Mouse (Mus musculus) megakaryocyte-erythroid progenitor cell, adult 5-6 weeks (primary cell): ENCODE measurements around the gene Fgd3. TPM values are rescaled to one million over a fixed set of nuclear protein-coding genes. Genes with fewer than 3 reads are reported as not detected.

Experiments
- ATAC-seq: replicated peaks from 2 replicates; pipeline ENCODE4 v1.8.0; 2016; ENCODE audit warnings: mild to moderate bottlenecking, inconsistent platforms; ENCODE audit not compliant: severe bottlenecking, poor library complexity, low FRiP score, low TSS enrichment
- total RNA-seq, 2 experiments: library from RNA; stranded (forward) in 1 of 2; stranded (reverse) in 1 of 2; fragments of 200-1000, 215-1000 nt in 1 of 2; fragments of >200 nt in 1 of 2; fragmentation: Nextera tagmentation in 1 of 2; gene quantifications; 2 replicates each; pipeline ENCODE4 v1.2.3; 2014 to 2017

Fgd3 gene
- total RNA-seq, 2 experiments from 2014 or later, result 4.5 to 4.6 TPM

DNA sequence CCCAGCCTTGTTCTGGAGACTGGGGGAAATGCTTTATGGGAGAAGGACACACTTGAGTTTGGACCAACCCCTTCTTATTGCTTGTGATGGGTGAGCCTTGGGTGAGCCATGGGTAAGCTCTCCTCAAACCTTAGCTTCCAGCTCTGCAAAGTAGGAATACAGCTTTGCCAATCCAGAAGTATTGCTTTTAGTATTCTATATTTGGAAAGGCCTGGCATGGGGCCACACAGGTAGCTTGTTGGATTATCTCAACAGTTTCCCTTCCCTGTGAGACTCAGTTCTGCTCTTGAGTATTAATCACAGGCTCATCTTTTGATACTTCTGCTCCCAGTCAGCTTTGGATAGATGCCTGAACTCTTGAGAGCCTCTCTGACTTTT is 22.6 kb upstream of the Fgd3 start:
- ATAC-seq, result no peak

DNA sequence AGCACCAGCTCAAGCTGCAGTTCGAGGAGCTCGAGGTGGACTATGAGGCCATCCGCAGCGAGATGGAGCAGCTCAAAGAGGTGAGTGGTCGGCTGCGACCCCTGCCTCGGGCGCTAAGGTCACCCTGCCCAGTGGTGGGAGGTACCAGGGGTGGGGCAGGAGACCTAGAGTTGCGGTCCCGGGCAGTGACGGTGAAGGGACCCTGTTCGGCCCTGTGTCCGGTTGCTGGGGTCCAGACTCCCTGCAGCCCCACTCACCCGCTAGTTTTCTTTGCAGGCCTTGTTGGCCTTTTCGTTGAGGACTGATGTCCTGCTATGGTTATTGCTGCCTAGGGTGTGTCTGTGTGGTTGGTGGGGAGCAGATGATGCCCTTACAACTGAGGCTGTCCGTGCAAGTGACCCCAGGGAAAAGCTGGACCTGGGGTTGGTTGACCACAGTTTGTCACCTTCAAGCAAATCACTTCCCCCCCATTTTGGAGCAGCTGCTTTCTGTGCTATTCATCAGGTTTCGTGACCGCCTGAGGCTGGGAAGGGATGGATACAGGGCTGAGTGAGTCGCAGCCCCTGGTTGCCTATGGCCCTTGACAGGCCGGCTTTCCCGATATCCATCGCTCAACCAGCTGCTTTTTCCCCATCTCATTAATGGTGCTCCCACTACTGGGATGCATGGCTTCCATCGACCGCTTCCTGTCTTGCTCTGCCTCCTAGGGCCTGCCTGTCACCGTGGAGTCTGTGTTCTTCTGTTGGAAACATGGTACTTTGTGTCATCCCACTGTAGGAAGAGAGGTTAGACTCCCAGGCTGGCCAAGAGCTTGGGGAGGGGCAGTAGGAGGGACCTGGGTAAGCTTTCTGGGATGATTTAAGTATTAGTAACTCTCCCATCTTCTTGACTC is 22.0 kb upstream of the Fgd3 start:
- ATAC-seq, result no peak

DNA sequence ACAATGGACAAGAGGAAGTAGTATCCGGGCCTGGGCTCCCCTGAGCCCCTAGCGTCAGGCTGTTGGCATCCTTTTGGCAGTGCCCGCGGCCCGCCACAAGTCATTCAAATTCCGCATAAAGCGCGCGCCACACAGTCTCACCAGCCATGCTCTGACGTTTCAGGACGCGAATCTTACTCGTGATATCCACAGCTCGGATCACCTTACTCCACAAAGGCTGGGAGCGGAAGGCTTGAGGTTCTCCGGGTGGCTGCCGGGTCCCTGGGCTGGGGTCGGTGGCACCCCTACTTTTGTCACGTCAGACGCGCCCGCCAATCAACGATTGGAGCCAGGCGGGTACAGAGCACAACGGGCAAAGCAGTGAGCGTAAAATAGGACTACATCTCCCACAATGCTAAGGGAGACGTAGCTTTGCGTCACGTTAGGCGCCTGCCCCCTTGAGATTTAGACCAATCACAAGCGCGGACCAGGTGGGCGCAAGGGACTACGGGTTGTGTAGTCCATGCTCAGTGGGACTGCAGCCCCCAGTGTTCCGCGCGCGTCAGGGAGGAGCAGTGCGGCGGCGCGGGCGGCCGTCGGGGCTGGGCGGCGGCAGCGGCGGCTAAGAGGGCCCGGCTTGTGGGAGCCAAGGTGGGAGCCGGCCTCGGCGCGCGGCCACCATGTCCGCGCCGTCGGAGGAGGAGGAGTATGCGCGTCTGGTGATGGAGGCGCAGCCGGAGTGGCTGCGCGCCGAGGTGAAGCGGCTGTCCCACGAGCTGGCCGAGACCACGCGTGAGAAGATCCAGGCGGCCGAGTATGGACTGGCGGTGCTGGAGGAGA is 21.1 kb upstream of the Fgd3 start, which contains the start of gene Bicd2:
Gene Bicd2, plus strand, starts transcription at position 574 of the 819 bp plus-strand sequence.
- ATAC-seq, result peak; percentile 89

DNA sequence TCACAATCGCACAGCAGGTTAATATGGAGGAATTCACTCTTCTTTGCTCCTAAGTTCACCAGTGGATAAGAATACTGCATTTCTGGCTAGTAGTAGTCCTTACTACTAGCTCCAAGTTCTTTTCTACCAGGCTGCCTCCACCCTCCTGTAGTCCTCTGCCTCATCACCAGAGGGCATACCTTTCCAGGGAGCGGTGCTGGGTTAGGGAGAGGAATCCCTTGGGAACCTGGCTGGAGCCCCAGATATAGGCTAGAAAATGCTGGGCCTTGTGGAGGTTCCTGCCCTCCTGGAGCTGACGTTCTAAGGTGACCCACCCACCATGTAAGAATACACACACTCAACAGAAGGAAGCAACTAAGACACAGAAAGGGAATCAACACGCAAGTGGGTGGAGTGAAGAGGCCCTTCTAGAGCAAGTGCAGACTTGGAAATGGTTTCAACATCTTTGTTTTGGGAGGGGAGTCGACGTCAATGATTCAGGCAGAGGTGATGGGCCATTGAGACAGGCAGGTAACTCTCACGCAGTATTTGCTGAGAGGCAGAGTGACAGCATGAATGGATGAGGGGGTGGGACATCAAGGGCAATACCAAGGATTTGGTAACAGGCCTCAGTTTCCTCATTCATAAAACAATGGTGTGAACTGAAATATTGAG is 18.9 kb upstream of the Fgd3 start:
- no peak for ATAC-seq

DNA sequence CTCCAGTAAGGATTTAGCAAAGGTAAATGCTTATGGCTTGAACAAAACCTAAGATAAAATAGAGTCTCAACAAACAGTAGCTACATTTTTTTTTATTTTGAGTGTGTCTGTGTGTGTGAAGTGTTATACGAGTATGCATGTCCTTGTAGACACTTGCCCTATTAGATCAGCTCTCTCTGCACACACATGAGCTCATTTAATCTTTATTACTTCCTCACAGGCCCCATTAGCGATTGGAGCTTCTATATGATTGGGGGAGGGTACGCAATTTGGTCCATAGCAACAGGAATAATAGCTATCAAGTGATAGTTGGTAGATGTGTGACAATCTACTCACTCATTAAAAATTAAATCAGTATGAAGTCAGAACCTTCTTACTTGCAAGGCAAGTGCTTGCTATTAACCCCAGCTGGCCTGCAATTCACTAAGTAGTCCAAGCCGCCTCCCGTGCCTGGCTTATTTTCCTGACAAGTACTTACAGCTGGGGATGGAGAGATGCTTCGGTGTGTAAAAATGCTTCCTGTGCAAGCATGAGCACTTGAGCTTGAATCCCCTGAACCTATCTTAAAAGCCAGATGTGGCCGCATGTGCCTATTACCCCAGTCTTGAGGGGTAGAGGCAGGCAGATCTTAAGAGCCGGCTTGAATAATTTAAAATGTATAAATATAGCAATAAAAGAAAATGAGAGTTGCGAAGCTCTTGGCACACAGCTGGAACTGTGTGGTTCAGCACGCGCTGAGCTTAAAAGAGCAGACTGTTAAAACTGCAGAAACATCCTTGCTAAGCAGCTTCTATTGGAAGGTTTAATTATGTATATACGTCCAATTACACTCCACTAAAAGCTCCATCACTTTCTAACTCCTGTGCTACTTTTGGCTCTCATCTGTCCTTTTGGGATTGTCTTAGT is 15.2 kb upstream of the Fgd3 start:
- no peak for ATAC-seq

DNA sequence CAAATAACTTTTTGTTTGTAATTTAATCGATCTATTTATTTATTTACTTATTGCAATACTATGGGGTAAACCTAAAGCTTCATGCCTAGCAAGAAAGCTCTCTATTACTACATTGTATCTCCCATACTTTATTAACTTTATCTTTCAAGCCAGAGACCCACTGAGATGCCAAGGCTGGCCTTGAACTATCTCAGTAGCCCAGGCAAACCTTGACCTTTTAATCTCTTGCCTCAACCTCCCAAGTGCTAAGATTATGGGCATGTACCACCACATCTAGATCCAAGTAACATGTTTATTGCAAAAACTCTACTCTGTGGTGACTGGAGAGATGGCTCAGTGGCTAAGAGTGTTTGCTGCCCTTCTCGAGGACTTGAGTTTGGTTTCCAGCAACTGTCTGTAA is 13.1 kb upstream of the Fgd3 start:
- ATAC-seq, result peak; percentile 90

DNA sequence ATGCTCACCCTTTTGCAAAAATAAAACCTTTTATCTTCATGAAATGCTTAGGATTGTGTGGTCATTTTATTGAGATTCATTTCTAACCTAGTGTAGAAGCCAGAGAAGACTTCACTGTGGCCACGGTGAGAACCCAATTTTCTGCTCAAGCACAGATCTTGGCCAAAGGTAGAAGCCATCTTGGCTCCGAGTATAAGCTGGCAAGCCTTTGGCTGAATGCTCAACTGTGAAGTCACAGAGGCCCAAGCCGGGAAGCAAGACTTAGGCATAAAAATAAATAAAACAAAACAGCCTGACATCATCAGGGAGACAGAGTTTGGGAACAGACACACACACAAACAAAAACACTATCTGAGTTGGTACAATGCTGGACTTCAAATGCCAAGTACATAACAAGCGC is 8.0 kb upstream of the Fgd3 start:
- ATAC-seq, result no peak

DNA sequence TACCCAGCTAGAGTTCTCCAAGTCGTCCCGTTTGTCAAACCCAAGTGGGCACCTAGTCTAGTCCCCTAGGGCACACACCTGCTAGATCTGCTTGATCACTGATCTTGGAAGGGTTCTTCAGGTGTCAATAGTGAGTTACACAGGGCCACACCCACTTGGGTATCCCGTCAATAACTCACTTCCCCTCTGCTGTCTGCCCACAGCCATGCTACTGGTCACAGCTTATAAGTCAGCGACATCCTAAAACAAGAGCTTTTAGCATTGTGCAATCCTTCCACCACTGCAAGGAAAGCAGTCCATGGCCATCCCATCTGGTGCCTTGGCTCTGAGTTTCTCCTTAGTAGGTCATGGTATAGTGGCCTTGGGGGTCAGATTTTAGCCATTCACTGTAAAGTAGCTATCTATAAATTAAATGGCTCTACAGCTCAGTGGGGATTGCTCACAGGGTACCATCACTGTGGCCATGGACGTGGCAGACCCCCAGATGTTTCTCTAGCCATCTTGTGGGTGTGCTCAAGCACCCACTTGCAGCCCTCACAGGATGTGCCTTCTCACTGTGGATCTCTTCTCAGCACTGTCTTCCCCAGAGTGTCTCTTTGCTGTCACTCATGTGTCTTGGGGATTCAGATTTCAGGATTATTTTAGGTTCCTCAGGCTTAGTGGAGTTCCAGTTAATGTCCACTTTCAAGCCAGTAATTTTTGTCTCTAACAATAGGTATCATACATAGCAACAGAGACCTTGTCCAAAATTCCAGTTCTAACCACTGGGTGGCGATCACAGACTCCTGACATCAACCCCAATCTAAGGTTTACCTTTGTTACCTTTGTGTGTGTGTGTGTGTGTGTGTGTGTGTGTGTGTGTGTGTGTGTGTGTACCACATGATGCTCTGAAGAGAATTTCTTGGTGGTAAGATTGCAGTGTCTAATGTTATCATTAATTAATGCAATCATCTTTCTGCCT is 6.4 kb upstream of the Fgd3 start:
- peak; percentile 78 for ATAC-seq

DNA sequence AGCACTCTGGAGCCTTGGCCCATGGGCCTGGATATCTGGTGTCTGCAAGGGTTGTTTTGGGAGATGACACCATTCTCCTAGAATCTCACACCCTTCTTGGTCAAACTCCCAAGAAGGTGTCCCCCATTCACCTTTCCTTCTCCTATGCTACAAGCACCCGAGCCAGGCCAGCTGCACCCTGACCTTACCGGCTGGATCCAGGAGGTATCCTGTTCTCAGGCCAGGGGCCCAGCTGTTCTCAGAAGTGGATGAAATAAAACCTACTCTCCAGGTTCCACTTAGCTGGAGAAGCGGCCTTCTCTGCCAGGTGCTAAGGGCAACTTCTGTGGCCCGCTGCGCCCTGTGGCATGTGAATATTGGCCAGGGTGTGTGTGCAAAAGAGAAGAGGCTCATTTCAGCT is 4.8 kb upstream of the Fgd3 start:
- ATAC-seq, result no peak

DNA sequence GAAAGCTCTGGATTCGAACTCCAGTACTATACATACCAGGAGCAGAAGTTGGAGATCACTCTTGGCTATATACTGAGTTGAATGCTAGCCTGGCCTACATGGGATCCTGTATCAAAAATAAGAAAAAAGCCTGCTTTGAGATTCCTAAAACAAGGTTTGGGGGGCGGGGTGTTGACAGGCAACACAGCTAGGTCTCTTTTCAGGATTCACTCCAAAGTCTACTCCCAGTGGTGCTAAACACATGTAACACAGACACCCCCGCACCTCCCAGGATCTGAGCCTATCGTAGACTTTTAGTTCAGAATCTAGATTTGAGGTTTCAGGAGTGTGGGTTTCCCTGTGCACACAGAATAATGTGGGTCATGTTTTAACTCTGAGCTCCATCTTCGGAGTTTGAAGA is 2.6 kb upstream of the Fgd3 start:
- no peak for ATAC-seq

DNA sequence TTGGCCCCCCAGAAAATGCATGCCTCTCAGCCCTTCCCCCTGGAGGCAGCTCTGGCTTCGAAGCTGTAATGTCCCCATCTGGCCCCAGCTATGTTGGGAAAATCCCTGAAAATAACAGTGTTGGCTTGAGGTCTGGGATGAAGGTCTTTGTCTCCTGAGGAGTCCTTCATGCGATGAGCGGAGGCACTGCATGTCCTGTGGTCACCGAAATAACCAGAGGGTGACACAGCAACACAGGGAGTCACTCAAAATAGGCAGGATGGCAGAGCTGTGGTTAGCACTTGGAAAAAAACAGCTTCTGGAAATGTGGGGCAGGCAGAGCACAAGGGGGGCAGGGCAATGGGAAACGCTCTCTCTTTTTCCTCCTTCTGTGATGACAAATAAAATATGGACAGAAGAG is 2.1 kb upstream of the Fgd3 start:
- ATAC-seq, result 0 out of 2 replicates have a peak, but pooled peaks have one; percentile 16

DNA sequence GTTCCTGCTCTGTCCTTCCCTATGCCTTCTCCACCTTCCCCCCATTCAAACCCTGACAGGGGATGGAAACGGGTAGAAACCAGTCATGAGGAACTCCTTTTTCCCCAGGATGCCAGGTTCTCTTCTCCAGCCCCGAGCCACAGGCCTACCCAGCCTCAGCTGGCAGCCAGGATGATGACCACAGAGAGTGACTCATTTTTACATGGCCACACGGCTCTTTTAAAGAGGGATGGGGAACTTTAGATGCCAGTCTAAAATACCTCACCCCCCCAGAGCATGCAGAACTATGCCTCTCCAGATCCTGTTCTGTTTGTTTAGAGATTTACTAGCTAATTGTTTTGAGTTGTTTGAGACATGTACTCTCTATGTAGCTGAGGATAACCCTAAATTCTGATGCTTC is 1.3 kb upstream of the Fgd3 start:
- ATAC-seq, result no peak

DNA sequence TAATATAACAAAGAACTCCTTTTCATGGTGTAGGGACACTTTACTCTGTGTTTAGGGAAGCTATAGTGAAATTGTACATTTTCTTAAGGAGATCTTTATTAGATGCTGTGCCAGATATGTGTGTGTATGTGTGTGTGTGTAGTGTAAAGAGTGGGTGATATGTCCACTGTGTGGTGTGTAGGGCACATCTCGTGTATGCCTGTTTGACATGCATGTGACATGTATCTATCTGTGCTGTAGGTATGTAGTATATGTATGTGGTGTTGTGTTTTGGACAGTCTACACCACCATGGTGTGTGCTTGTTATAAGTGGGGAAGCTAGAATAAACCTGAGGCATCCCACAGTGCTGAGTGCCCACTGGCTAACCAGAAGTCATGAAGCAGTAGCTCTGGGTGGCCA is 403 bp upstream of the Fgd3 start:
- ATAC-seq, result no peak

DNA sequence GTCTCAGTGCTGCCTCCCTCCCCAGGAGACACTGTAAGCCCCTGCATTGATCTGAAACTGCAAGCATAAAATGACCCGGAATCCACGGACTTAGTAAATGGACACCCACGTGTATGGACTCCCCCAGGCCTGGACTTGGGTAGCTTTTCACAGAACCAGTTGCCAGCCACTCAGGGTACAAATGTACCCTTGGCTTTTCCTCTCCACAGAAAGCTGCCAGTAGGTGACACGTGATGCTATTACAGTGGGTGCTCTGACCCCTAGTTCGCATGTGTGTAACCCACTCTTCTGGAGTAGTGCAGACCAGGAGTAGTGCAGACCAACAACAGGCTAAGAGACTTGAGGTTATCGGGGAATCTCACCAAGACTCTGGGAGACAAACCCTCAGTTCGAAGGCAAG is 2.2 kb downstream of the Fgd3 start:
- no peak for ATAC-seq

DNA sequence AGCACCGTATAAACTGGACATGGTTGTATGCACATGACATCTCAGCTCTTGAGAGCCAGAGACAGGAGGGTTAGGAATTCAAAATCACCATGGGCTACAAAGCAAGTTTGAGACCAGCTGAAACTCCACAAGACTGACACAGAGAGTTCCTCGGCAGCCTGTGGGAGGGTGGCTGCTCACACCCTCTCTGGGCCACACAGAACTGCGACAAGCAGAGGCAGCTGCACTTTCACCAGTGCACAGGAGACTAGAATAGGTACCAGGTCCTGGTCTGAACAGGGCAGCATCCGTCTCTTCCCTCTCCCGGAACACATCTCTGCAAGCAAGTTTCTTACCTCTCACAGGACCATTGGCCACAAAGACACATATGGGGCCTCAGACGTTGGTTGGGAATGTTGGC is 2.6 kb downstream of the Fgd3 start:
- no peak for ATAC-seq

DNA sequence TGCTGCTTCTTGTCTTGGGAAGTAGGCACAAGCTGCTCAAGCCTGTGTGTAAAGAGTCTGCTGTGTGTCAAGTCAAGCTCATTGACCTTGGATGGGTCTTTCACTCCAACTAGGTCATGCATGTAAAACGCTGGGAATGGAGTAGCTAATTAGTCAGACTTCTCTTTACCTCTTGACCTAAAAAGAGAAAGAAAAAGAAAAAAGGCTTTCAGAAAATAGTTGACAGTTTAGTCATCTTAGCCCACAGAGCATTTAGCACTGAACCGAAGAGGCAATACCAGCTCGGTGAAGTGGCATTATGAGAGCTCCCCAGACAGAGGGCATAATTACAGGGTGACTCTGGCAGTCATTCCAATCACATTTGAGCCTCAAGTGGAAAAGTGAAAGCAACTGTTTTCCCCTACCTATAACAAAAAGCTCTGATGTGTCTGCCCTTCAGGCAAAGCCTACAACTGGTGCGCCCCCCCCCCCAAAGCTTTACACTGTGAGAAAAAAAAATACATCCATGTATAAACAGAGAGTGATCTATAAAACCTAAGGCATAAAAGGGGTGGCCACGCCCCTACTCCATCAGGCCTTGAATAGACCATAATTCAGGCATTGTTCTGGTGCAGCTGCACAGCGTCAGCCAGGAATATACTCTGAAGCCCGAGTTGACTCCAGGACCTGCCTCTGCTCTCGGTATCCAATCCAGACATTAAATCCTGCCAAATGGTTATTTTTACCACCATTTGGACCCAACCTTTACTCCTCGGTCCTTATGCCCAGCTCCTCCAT is 3.5 kb downstream of the Fgd3 start:
- no peak for ATAC-seq

DNA sequence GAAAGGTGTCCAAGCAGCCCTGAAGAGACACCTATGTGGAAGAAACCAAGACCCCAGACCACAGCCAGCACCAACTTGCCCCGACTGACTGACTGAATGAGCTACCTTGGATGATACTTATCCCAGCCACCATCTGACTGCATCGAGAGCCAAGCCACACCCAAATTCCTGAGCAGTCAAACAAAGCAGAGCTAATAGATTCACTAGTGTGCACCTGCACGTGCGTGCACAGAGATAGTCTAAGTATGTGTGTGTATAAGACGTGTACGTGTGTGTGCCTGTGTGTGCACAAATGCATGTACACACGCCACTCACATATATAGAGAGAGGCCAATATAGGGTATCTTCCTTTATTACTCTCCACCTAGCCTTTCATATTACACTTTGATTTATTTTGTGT is 8.5 kb downstream of the Fgd3 start:
- ATAC-seq, result no peak
